ENCODE assay signal across 9 mouse cellular contexts in the genomic region with DNA sequence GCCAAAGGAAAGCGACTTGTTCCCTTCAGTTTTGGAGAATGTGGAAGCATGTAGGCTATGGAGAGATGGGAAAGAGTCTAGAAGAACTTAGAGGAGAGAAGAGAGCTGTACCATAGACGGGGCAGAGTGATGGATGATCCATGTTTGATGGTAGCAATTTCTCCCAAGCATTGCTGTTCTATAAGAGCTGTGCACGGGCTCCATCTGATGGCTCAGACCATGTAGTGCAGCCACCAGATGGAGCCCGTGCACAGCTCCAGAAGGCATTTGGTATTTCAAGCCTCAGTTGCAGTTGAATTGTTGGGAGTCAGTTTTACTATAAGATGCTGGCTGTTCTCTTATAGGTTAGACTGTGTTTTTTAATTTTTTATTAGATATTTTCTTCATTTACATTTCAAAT. TPM values are rescaled to one million over a fixed set of nuclear protein-coding genes. Genes with fewer than 3 reads are reported as not detected.
DNase-seq lines count a peak whose midpoint lies in the region; ATAC-seq and TF ChIP-seq lines count a peak whose summit lies in the region.
"Had no signal": no experiment of that assay in that cellular context is flagged by ENCODE, and none has a peak within 500 bp of the region (broad histone marks: within the 10 kb centered on the region; RNA-seq: fewer than 3 reads in every experiment).

No protein-coding gene starts in this region.

- no peak overlapping the region for H3K27ac ChIP-seq in bone marrow, adult 2 months (ENCODE audit: control insufficient read depth, insufficient read depth, low read depth, low read length, poor library complexity)
- H3K27ac ChIP-seq in embryonic facial prominence, embryonic 15.5 days (replicated peaks): no peak overlapping the region
- H3K27ac ChIP-seq in hindbrain, embryonic 15.5 days (replicated peaks): no peak overlapping the region
- H3K27ac ChIP-seq in midbrain, postnatal 0 days (ENCODE audit: low read depth, low read length): no peak overlapping the region
- H3K27ac ChIP-seq: neural tube, embryonic 12.5 days had no signal

- H3K4me2 ChIP-seq in embryonic facial prominence, embryonic 15.5 days (replicated peaks): no peak overlapping the region
- H3K4me2 ChIP-seq in hindbrain, embryonic 15.5 days: no peak overlapping the region
- no peak overlapping the region for H3K4me2 ChIP-seq in midbrain, postnatal 0 days (ENCODE audit: low read depth, low read length, poor library complexity, severe bottlenecking)
- H3K4me2 ChIP-seq: neural tube, embryonic 12.5 days had no signal

- H3K4me1 ChIP-seq in bone marrow, adult 2 months (ENCODE audit: control insufficient read depth, insufficient read depth, low read length): no peaks in the 10 kb centered on the region
- H3K4me1 ChIP-seq in embryonic facial prominence, embryonic 15.5 days: no peaks in the 10 kb centered on the region
- no peaks in the 10 kb centered on the region for H3K4me1 ChIP-seq in hindbrain, embryonic 15.5 days (replicated peaks)
- no peaks in the 10 kb centered on the region for H3K4me1 ChIP-seq in midbrain, postnatal 0 days (ENCODE audit: insufficient read depth, low read length)
- H3K4me1 ChIP-seq: neural tube, embryonic 12.5 days had no signal

- no peak for TF ChIP-seq POLR2A in bone marrow, adult 2 months (IDR thresholded peaks at IDR 0.05; ENCODE audit: borderline replicate concordance, control insufficient read depth, low read depth, low read length)

- H3K27me3 ChIP-seq in embryonic facial prominence, embryonic 15.5 days: no peaks in the 10 kb centered on the region
- no peaks in the 10 kb centered on the region for H3K27me3 ChIP-seq in hindbrain, embryonic 15.5 days
- no peaks in the 10 kb centered on the region for H3K27me3 ChIP-seq in midbrain, postnatal 0 days (ENCODE audit: insufficient read depth, low read length)
- H3K27me3 ChIP-seq: neural tube, embryonic 12.5 days had no signal

- no peak overlapping the region for H3K9ac ChIP-seq in embryonic facial prominence, embryonic 15.5 days
- no peak overlapping the region for H3K9ac ChIP-seq in hindbrain, embryonic 15.5 days
- H3K9ac ChIP-seq in midbrain, postnatal 0 days (replicated peaks; ENCODE audit: low read length, poor library complexity, severe bottlenecking): no peak overlapping the region
- H3K9ac ChIP-seq: neural tube, embryonic 12.5 days had no signal

- H3K9me3 ChIP-seq in embryonic facial prominence, embryonic 15.5 days (replicated peaks): no peaks in the 10 kb centered on the region
- H3K9me3 ChIP-seq in hindbrain, embryonic 15.5 days: no peaks in the 10 kb centered on the region
- no peaks in the 10 kb centered on the region for H3K9me3 ChIP-seq in midbrain, postnatal 0 days (ENCODE audit: low read length)
- H3K9me3 ChIP-seq: neural tube, embryonic 12.5 days had no signal

- intact Hi-C loops in left cerebral cortex, postnatal 14 days (cut with DNase I): loop anchor here (1.0 to 5.0 kb wide), 2 partner anchors 72 to 154 kb away; no protein-coding TSS in a partner anchor

- TF ChIP-seq CTCF in bone marrow, adult 2 months (IDR thresholded peaks at IDR 0.05; ENCODE audit: control insufficient read depth, insufficient read depth, low read length): peak; percentile 54; the same call in 1 of the 2 replicates
- peak; percentile 74 for TF ChIP-seq CTCF in midbrain, postnatal 0 days (IDR thresholded peaks at IDR 0.05)

- ATAC-seq in embryonic facial prominence, embryonic 15.5 days (ENCODE audit: insufficient number of reproducible peaks, low FRiP score, low TSS enrichment, low read depth): peak; percentile 43; the same call in 1 of the 2 replicates
- 0 out of 2 replicates have a peak, but pooled peaks have one; percentile 71 for ATAC-seq in hindbrain, embryonic 15.5 days (ENCODE audit: low FRiP score, low read depth)
- no peak for ATAC-seq in midbrain, postnatal 0 days (ENCODE audit: low FRiP score)

- no peak overlapping the region for H3K4me3 ChIP-seq in bone marrow, adult 2 months (replicated peaks; ENCODE audit: control insufficient read depth, low read depth, low read length)
- no peak overlapping the region for H3K4me3 ChIP-seq in embryonic facial prominence, embryonic 15.5 days (replicated peaks)
- no peak overlapping the region for H3K4me3 ChIP-seq in hindbrain, embryonic 15.5 days
- no peak overlapping the region for H3K4me3 ChIP-seq in midbrain, postnatal 0 days (ENCODE audit: low read depth, low read length)
- H3K4me3 ChIP-seq: neural tube, embryonic 12.5 days had no signal

- peak; percentile 73 for DNase-seq in testis, postnatal 10 days (ENCODE audit: low spot score)
- DNase-seq in testis, postnatal 14 days (ENCODE audit: low spot score): no peak
- DNase-seq in left cerebral cortex, postnatal 14 days (ENCODE audit: low spot score in 2 of 2): peak; percentile 60 to 75
- peak; percentile 83 for DNase-seq in midbrain, postnatal 0 days (ENCODE audit: low spot score)
- DNase-seq in yolk sac, embryonic 10.5 days (ENCODE audit: low spot score): peak; percentile 47

- peaks cover 10% of the 10 kb centered on the region; the same call in 1 of the 2 replicates for H3K36me3 ChIP-seq in embryonic facial prominence, embryonic 15.5 days
- no peaks in the 10 kb centered on the region for H3K36me3 ChIP-seq in hindbrain, embryonic 15.5 days
- H3K36me3 ChIP-seq in midbrain, postnatal 0 days (ENCODE audit: insufficient read depth, low read length): no peaks in the 10 kb centered on the region

- 23% methylated on average over 4 of the region's 4 CpGs for WGBS in bone marrow, adult 2 months
- WGBS in embryonic facial prominence, embryonic 15.5 days: 17% methylated on average over 4 of the region's 4 CpGs
- 17% methylated on average over 4 of the region's 4 CpGs for WGBS in hindbrain, embryonic 15.5 days
- WGBS in midbrain, postnatal 0 days: 27% methylated on average over 4 of the region's 4 CpGs

RNA-seq across cellular contexts. Expression of a gene that starts 56.9 kb away (rescaled TPM):
- 1.2 and 2.8 TPM in 2 replicates for polyA plus RNA-seq in bone marrow, adult 2 months (2011; ENCODE audit: insufficient read depth, insufficient read length, low replicate concordance, missing spikeins)
- 114 and 124 TPM in 2 replicates for polyA plus RNA-seq in embryonic facial prominence, embryonic 15.5 days (2015; fragmentation: Nextera tagmentation; extraction: Ambion mirVana)
- 58.1 and 61.2 TPM in 2 replicates for polyA plus RNA-seq in hindbrain, embryonic 15.5 days (2015; fragmentation: Nextera tagmentation; extraction: Ambion mirVana)
- 10 to 100 TPM; 54.7 to 67.9 TPM for total RNA-seq in left cerebral cortex, postnatal 14 days (2021)
- total RNA-seq in midbrain, postnatal 0 days (2014; rRNA removed): 15.2 and 17.0 TPM in 2 replicates
- polyA plus RNA-seq in midbrain, postnatal 0 days (2015; fragmentation: Nextera tagmentation; extraction: Ambion mirVana): 50.6 and 58.0 TPM in 2 replicates

Comparison
In these comparisons a context has a peak if more than half of its experiments do, and no peak if none do; other contexts are left out.
1. RNA of a gene that starts 56.9 kb away (polyA plus RNA-seq): 114 to 124 TPM in embryonic facial prominence, embryonic 15.5 days, 58.1 to 61.2 TPM in hindbrain, embryonic 15.5 days and 50.6 to 58.0 TPM in midbrain, postnatal 0 days; 1.2 to 2.8 TPM in bone marrow, adult 2 months; every median in the first group is over 10 times any median in the second.